In genomic region chr5:120130163-120130562, GRCm38 (mm10) we compare ENCODE assay signal across 11 mouse cellular contexts. TPM values are rescaled to one million over a fixed set of nuclear protein-coding genes. Genes with fewer than 3 reads are reported as not detected.
DNase-seq lines count a peak whose midpoint lies in the region; ATAC-seq lines count a peak whose summit lies in the region.
"Had no signal": no experiment of that assay in that cellular context is flagged by ENCODE, and none has a peak within 500 bp of the region (broad histone marks: within the 10 kb centered on the region; RNA-seq: fewer than 3 reads in every experiment).

No protein-coding gene starts in this region.

- H3K4me1 ChIP-seq in embryonic facial prominence, embryonic 14.5 days (ENCODE audit: control insufficient read depth, insufficient read depth, low read length) = no peaks in the 10 kb centered on the region
- peaks cover 7% of the 10 kb centered on the region; the same call in 1 of the 2 replicates for H3K4me1 ChIP-seq in embryonic facial prominence, embryonic 10.5 days
- H3K4me1 ChIP-seq in hindbrain, embryonic 14.5 days (replicated peaks; ENCODE audit: control insufficient read depth, insufficient read depth, low read length) = no peaks in the 10 kb centered on the region
- no peaks in the 10 kb centered on the region for H3K4me1 ChIP-seq in midbrain, embryonic 15.5 days
- H3K4me1 ChIP-seq: forebrain, embryonic 13.5 days had no signal

- no peak overlapping the region for H3K9ac ChIP-seq in embryonic facial prominence, embryonic 14.5 days (ENCODE audit: low read depth, low read length)
- no peak overlapping the region for H3K9ac ChIP-seq in hindbrain, embryonic 14.5 days
- H3K9ac ChIP-seq in midbrain, embryonic 15.5 days = no peak overlapping the region
- H3K9ac ChIP-seq: forebrain, embryonic 13.5 days had no signal

- peak; percentile 14 for DNase-seq in embryonic facial prominence, embryonic 14.5 days (ENCODE audit: low spot score)
- no peak for DNase-seq in embryonic facial prominence, embryonic 10.5 days (ENCODE audit: low spot score)
- DNase-seq in ES-CJ7 (ENCODE audit: low read depth, low spot score) = peak; percentile 81
- DNase-seq in c-Kit-positive CD71-positive TER-119-negative erythroid progenitor cells, embryonic 14.5 days (ENCODE audit: low read depth) = peak; percentile 60
- no peak for DNase-seq in cerebellum, adult 11 months
- DNase-seq in hindbrain, embryonic 14.5 days (ENCODE audit: low spot score) = no peak
- DNase-seq: cerebellum, adult 9-10 months; heart, postnatal 4 days had no signal

- H3K4me2 ChIP-seq in embryonic facial prominence, embryonic 14.5 days (ENCODE audit: low read depth, low read length) = no peak overlapping the region
- H3K4me2 ChIP-seq in hindbrain, embryonic 14.5 days (replicated peaks) = no peak overlapping the region
- H3K4me2 ChIP-seq in midbrain, embryonic 15.5 days = no peak overlapping the region
- H3K4me2 ChIP-seq: forebrain, embryonic 13.5 days had no signal

- 91% methylated on average over 2 of the region's 2 CpGs for WGBS in embryonic facial prominence, embryonic 14.5 days
- WGBS in embryonic facial prominence, embryonic 10.5 days = 89% methylated on average over 2 of the region's 2 CpGs
- 100% methylated on average over 2 of the region's 2 CpGs for WGBS in hindbrain, embryonic 14.5 days
- WGBS in midbrain, embryonic 15.5 days = 99% methylated on average over 2 of the region's 2 CpGs

- no peak overlapping the region for H3K4me3 ChIP-seq in embryonic facial prominence, embryonic 14.5 days (ENCODE audit: low read depth, low read length)
- H3K4me3 ChIP-seq in embryonic facial prominence, embryonic 10.5 days = no peak overlapping the region
- H3K4me3 ChIP-seq in hindbrain, embryonic 14.5 days (replicated peaks; ENCODE audit: low read length) = no peak overlapping the region
- no peak overlapping the region for H3K4me3 ChIP-seq in midbrain, embryonic 15.5 days
- H3K4me3 ChIP-seq: forebrain, embryonic 13.5 days had no signal

- ATAC-seq in embryonic facial prominence, embryonic 14.5 days (ENCODE audit: low read depth) = no peak
- ATAC-seq in megakaryocyte progenitor cell, adult 5-6 weeks (replicated peaks; ENCODE audit: poor library complexity) = peak; percentile 59
- ATAC-seq in hindbrain, embryonic 14.5 days (ENCODE audit: low FRiP score) = no peak
- no peak for ATAC-seq in midbrain, embryonic 15.5 days (replicated peaks)
- ATAC-seq: forebrain, embryonic 13.5 days had no signal

- peaks cover 87% of the 10 kb centered on the region for H3K36me3 ChIP-seq in embryonic facial prominence, embryonic 14.5 days (ENCODE audit: control insufficient read depth, insufficient read depth, low read length)
- peaks cover 99% of the 10 kb centered on the region for H3K36me3 ChIP-seq in embryonic facial prominence, embryonic 10.5 days (replicated peaks)
- peaks cover 46% of the 10 kb centered on the region for H3K36me3 ChIP-seq in hindbrain, embryonic 14.5 days (replicated peaks; ENCODE audit: control insufficient read depth, insufficient read depth)
- H3K36me3 ChIP-seq in midbrain, embryonic 15.5 days (replicated peaks) = peaks cover under 1% of the 10 kb centered on the region; the same call in 1 of the 2 replicates

- H3K27me3 ChIP-seq in embryonic facial prominence, embryonic 14.5 days (replicated peaks; ENCODE audit: control insufficient read depth, insufficient read depth, low read length) = no peaks in the 10 kb centered on the region
- no peaks in the 10 kb centered on the region for H3K27me3 ChIP-seq in embryonic facial prominence, embryonic 10.5 days (replicated peaks; ENCODE audit: low read depth, poor library complexity, severe bottlenecking)
- no peaks in the 10 kb centered on the region for H3K27me3 ChIP-seq in hindbrain, embryonic 14.5 days (ENCODE audit: control insufficient read depth, insufficient read depth, low read length)
- H3K27me3 ChIP-seq in midbrain, embryonic 15.5 days (replicated peaks) = no peaks in the 10 kb centered on the region
- H3K27me3 ChIP-seq: forebrain, embryonic 13.5 days had no signal

- no peak overlapping the region for H3K27ac ChIP-seq in embryonic facial prominence, embryonic 14.5 days (replicated peaks; ENCODE audit: low read depth, low read length)
- H3K27ac ChIP-seq in embryonic facial prominence, embryonic 10.5 days (replicated peaks) = no peak overlapping the region
- H3K27ac ChIP-seq in hindbrain, embryonic 14.5 days = no peak overlapping the region
- no peak overlapping the region for H3K27ac ChIP-seq in midbrain, embryonic 15.5 days
- H3K27ac ChIP-seq: forebrain, embryonic 13.5 days had no signal

- no peaks in the 10 kb centered on the region for H3K9me3 ChIP-seq in embryonic facial prominence, embryonic 14.5 days (ENCODE audit: control insufficient read depth, low read length)
- H3K9me3 ChIP-seq in embryonic facial prominence, embryonic 10.5 days = no peaks in the 10 kb centered on the region
- H3K9me3 ChIP-seq in hindbrain, embryonic 14.5 days (ENCODE audit: control insufficient read depth, low read length) = no peaks in the 10 kb centered on the region
- no peaks in the 10 kb centered on the region for H3K9me3 ChIP-seq in midbrain, embryonic 15.5 days
- H3K9me3 ChIP-seq: forebrain, embryonic 13.5 days had no signal

RNA-seq across cellular contexts. Expression of gene Rbm19, which starts 13.9 kb away (rescaled TPM):
- polyA plus RNA-seq in embryonic facial prominence, embryonic 14.5 days (2014; fragmentation: Nextera tagmentation; extraction: Ambion mirVana) = 14.4 and 18.7 TPM in 2 replicates
- polyA plus RNA-seq in embryonic facial prominence, embryonic 10.5 days (2016; fragmentation: Nextera tagmentation; extraction: Ambion mirVana) = 37.5 and 38.5 TPM in 2 replicates
- 9.6 and 14.1 TPM in 2 replicates for total RNA-seq in megakaryocyte progenitor cell, adult 5-6 weeks (2015)
- total RNA-seq in megakaryocyte progenitor cell, adult 5-6 weeks (2017) = 17.6 and 19.1 TPM in 2 replicates
- polyA plus RNA-seq in hindbrain, embryonic 14.5 days (2014; fragmentation: Nextera tagmentation; extraction: Ambion mirVana) = 17.5 and 20.2 TPM in 2 replicates
- polyA plus RNA-seq in midbrain, embryonic 15.5 days (2015; fragmentation: Nextera tagmentation; extraction: Ambion mirVana) = 18.8 and 22.2 TPM in 2 replicates

Comparison
In these comparisons a context has a peak if more than half of its experiments do, and no peak if none do; other contexts are left out.
1. DNase-seq: peak in embryonic facial prominence, embryonic 14.5 days (single experiment), ES-CJ7 (single experiment) and c-Kit-positive CD71-positive TER-119-negative erythroid progenitor cells, embryonic 14.5 days (single experiment); none in embryonic facial prominence, embryonic 10.5 days (single experiment), cerebellum, adult 11 months (single experiment) and hindbrain, embryonic 14.5 days (single experiment).